Mouse (Mus musculus) midbrain, embryonic 16.5 days (tissue): ENCODE data around the gene Gm5426. TPM values are rescaled to one million over a fixed set of nuclear protein-coding genes. Genes with fewer than 3 reads are reported as not detected.

Experiments used
- ATAC-seq: fragments of 200-750 bp; cut with Nextera tagmentation; 2 replicates; pipeline ENCODE4 v1.8.0; 2017; ENCODE audit warnings: moderate TSS enrichment
- H3K27ac ChIP-seq: fragments of 300-500 bp; sonication (generic); 2 replicates; pipeline ENCODE4 v1.5.1; 2014; ENCODE audit warnings: mild to moderate bottlenecking, low read length, mixed read lengths
- H3K27me3 ChIP-seq: fragments of 300-500 bp; sonication (generic); 2 replicates; pipeline ENCODE4 v1.6.1; 2014; ENCODE audit warnings: low read depth, low read length, mixed read lengths; ENCODE audit not compliant: control insufficient read depth, insufficient read depth
- H3K36me3 ChIP-seq: fragments of 300-500 bp; sonication (generic); 2 replicates; pipeline ENCODE4 v1.6.1; 2014; ENCODE audit warnings: mild to moderate bottlenecking, low read length, moderate library complexity, mixed read lengths; ENCODE audit not compliant: control insufficient read depth, insufficient read depth
- H3K4me1 ChIP-seq: fragments of 300-500 bp; sonication (generic); 2 replicates; pipeline ENCODE4 v1.6.1; 2014; ENCODE audit warnings: mild to moderate bottlenecking, low read length, mixed read lengths; ENCODE audit not compliant: control insufficient read depth, insufficient read depth
- H3K4me2 ChIP-seq: fragments of 300-500 bp; sonication (generic); 2 replicates; pipeline ENCODE4 v1.6.1; 2014; ENCODE audit warnings: mild to moderate bottlenecking, low read length, mixed read lengths
- H3K4me3 ChIP-seq: fragments of 300-500 bp; sonication (generic); 2 replicates; pipeline ENCODE4 v1.5.1; 2014; ENCODE audit warnings: low read depth, mild to moderate bottlenecking, low read length, moderate library complexity, mixed read lengths
- H3K9ac ChIP-seq: fragments of 300-500 bp; sonication (generic); 2 replicates; pipeline ENCODE4 v1.6.1; 2014; ENCODE audit warnings: low read depth, low read length, mixed read lengths
- H3K9me3 ChIP-seq: fragments of 300-500 bp; sonication (generic); replicated peaks from 2 replicates; pipeline ENCODE4 v1.6.1; 2014; ENCODE audit warnings: mild to moderate bottlenecking, low read length, mixed read lengths; ENCODE audit not compliant: control insufficient read depth, poor library complexity, severe bottlenecking
- WGBS: fragments of 180-500 bp; shearing (Covaris S2); extraction: QIAGEN DNeasy Blood & Tissue Kit; methylation state at CpG from one replicate; pipeline ENCODE4 v1.1.7; 2014; 5-methylcytosine and 5-hydroxymethylcytosine counted together
- polyA plus RNA-seq: library from polyadenylated mRNA; unstranded; fragments of >200 nt; fragmentation: Nextera tagmentation; extraction: Ambion mirVana; gene quantifications from 2 replicates; pipeline ENCODE4 v1.2.1, GENCODE M21; 2015

The Gm5426 gene
- polyA plus RNA-seq, 1 experiment from 2014 or later = not detected

GRCm38 (mm10) chr10:96153315-96153714 is 16.9 kb downstream of the Gm5426 start:
- Histone ChIP-seq H3K36me3 (no peaks in the 10 kb centered on the region), H3K9ac (peak overlapping the region; percentile 26; the same call in 1 of the 2 replicates), H3K27me3 (no peaks in the 10 kb centered on the region), H3K27ac (peak overlapping the region; percentile 54), H3K4me3 (no peak overlapping the region), H3K4me2 (no peak overlapping the region), H3K4me1 (peaks cover 8% of the 10 kb centered on the region), H3K9me3 (no peaks in the 10 kb centered on the region)
- WGBS = 14% methylated on average over 5 of the region's 5 CpGs
- ATAC-seq = peak; percentile 69; the same call in 1 of the 2 replicates

GRCm38 (mm10) chr10:96162975-96163706 is 26.7 kb downstream of the Gm5426 start:
- WGBS = 88% methylated on average over 7 of the region's 7 CpGs
- Histone ChIP-seq H3K36me3 (no peaks in the 10 kb centered on the region), H3K4me1 (no peaks in the 10 kb centered on the region), H3K9ac (no peak overlapping the region), H3K9me3 (no peaks in the 10 kb centered on the region), H3K4me2 (no peak overlapping the region), H3K4me3 (no peak overlapping the region), H3K27me3 (no peaks in the 10 kb centered on the region), H3K27ac (no peak overlapping the region)
- ATAC-seq = no peak

GRCm38 (mm10) chr10:96163791-96164190 is 27.4 kb downstream of the Gm5426 start:
- H3K9me3 ChIP-seq = no peaks in the 10 kb centered on the region
- no peaks in the 10 kb centered on the region for H3K4me1 ChIP-seq
- no peak for ATAC-seq
- 93% methylated on average over 4 of the region's 4 CpGs for WGBS
- H3K36me3 ChIP-seq = no peaks in the 10 kb centered on the region
- H3K27me3 ChIP-seq = no peaks in the 10 kb centered on the region
- H3K4me3 ChIP-seq = no peak overlapping the region
- no peak overlapping the region for H3K9ac ChIP-seq
- no peak overlapping the region for H3K4me2 ChIP-seq
- no peak overlapping the region for H3K27ac ChIP-seq

- WGBS = 92% methylated on average over 4 of the region's 4 CpGs
- no peak overlapping the region for H3K9ac ChIP-seq
Observed at GRCm38 (mm10) chr10:96165260-96165659, 28.9 kb downstream of the Gm5426 start.

GRCm38 (mm10) chr10:96168998-96169397 is 32.6 kb downstream of the Gm5426 start:
- H3K4me1 ChIP-seq = no peaks in the 10 kb centered on the region
- no peak overlapping the region for H3K4me3 ChIP-seq
- H3K27ac ChIP-seq = no peak overlapping the region
- no peaks in the 10 kb centered on the region for H3K36me3 ChIP-seq
- no peak overlapping the region for H3K4me2 ChIP-seq
- H3K27me3 ChIP-seq = no peaks in the 10 kb centered on the region
- no peaks in the 10 kb centered on the region for H3K9me3 ChIP-seq
- no peak for ATAC-seq
- 91% methylated on average over 4 of the region's 4 CpGs for WGBS
- no peak overlapping the region for H3K9ac ChIP-seq

More at GRCm38 (mm10) chr10:96165260-96165659, 28.9 kb downstream of the Gm5426 start:
- H3K27me3 ChIP-seq = no peaks in the 10 kb centered on the region
- ATAC-seq = no peak
- no peaks in the 10 kb centered on the region for H3K9me3 ChIP-seq
- no peak overlapping the region for H3K27ac ChIP-seq
- no peaks in the 10 kb centered on the region for H3K4me1 ChIP-seq
- H3K36me3 ChIP-seq = no peaks in the 10 kb centered on the region
- H3K4me2 ChIP-seq = no peak overlapping the region
- no peak overlapping the region for H3K4me3 ChIP-seq

GRCm38 (mm10) chr10:96171546-96171945 is 35.1 kb downstream of the Gm5426 start:
- Histone ChIP-seq H3K4me1 (no peaks in the 10 kb centered on the region), H3K4me2 (no peak overlapping the region), H3K9me3 (no peaks in the 10 kb centered on the region), H3K4me3 (no peak overlapping the region), H3K36me3 (no peaks in the 10 kb centered on the region), H3K27me3 (no peaks in the 10 kb centered on the region), H3K27ac (no peak overlapping the region), H3K9ac (no peak overlapping the region)
- no peak for ATAC-seq

- Histone ChIP-seq H3K9ac (no peak overlapping the region), H3K4me2 (no peak overlapping the region), H3K4me3 (no peak overlapping the region), H3K9me3 (no peaks in the 10 kb centered on the region), H3K27ac (no peak overlapping the region), H3K4me1 (no peaks in the 10 kb centered on the region), H3K36me3 (no peaks in the 10 kb centered on the region), H3K27me3 (no peaks in the 10 kb centered on the region)
- no peak for ATAC-seq
- 74% methylated on average over 4 of the region's 4 CpGs for WGBS
Observed at GRCm38 (mm10) chr10:96172964-96173363, 36.6 kb downstream of the Gm5426 start.

- no peak overlapping the region for H3K27ac ChIP-seq
- ATAC-seq = no peak
- H3K27me3 ChIP-seq = no peaks in the 10 kb centered on the region
- H3K9me3 ChIP-seq = no peaks in the 10 kb centered on the region
- no peaks in the 10 kb centered on the region for H3K36me3 ChIP-seq
- WGBS = 72% methylated on average over 10 of the region's 10 CpGs
- no peak overlapping the region for H3K4me3 ChIP-seq
- no peak overlapping the region for H3K4me2 ChIP-seq
- H3K9ac ChIP-seq = no peak overlapping the region
- no peaks in the 10 kb centered on the region for H3K4me1 ChIP-seq
Observed at GRCm38 (mm10) chr10:96173771-96174170, 37.4 kb downstream of the Gm5426 start.

GRCm38 (mm10) chr10:96176916-96177315 is 40.5 kb downstream of the Gm5426 start:
- no peaks in the 10 kb centered on the region for H3K9me3 ChIP-seq
- H3K27me3 ChIP-seq = no peaks in the 10 kb centered on the region
- H3K36me3 ChIP-seq = no peaks in the 10 kb centered on the region
- 92% methylated on average over 6 of the region's 6 CpGs for WGBS
- H3K27ac ChIP-seq = no peak overlapping the region
- ATAC-seq = no peak
- no peaks in the 10 kb centered on the region for H3K4me1 ChIP-seq
- H3K4me3 ChIP-seq = no peak overlapping the region
- H3K9ac ChIP-seq = no peak overlapping the region
- H3K4me2 ChIP-seq = no peak overlapping the region
